Mouse (Mus musculus) retina, postnatal 1 day (tissue): ENCODE data around the gene Calml4.
"Not testable (repeated sequence)": the region's sequence is repeated elsewhere in the genome, so short reads cannot be mapped to it uniquely, and the experiment has no call there.

Experiments used
- DNase-seq: peaks from one replicate; pipeline ENCODE4 v3.0.0-alpha.2; 2012

Calml4 gene

DNA sequence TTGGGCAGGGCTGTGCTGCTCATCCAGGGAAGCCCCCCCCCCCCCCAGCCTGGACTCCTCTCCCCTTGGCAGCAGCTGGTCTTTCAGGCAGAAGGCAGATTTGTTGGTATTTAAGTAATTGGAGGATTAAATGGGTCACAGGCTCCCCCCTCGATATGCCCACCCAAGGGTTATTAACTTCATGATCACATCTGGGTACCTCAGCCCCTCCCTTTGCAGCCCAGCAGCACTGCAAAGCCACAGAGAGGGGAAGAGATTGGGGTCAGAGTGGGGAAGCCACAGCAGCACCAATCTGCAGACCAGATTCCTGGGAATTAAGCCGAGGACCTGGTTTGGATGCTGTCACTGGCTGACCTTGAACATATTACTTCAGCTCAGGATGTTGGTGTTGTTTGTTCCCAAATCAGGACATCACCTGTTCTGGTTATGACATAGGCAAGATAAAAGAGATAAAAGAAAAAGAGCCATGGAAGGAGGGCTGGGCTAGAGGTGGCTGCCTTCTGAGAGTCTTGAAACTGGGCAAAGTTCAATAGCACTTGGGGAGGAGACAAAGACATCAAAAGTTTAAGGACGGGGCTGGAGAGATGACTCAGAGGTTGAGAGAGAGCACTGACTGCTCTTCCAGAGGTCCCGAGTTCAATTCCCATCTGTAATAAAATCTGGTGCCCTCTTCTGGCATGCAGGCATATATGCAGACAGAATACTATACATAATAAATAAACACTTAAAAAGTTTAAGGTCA lies 22.0 kb upstream of the Calml4 start:
- peak; percentile 88 for DNase-seq

DNA sequence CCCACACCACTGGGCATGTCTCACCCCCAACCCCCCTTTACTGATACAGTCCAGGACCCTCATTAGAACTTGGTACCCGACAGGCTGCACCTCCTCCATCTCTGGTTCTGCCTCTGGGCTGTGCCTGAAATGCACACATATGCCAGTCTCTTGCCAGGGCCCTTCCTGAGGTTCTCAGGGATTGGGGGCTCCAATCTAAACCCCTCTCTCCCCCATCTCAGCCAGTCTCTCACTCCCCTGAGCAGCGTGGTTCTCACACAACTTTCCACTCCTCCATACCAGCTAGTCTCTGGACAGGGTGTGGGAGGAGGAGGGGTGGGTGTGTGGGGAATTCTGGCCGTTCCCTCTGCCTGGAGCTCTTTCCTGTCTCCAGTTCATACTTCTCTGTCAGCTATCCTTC lies 20.3 kb upstream of the Calml4 start:
- DNase-seq: no peak

DNA sequence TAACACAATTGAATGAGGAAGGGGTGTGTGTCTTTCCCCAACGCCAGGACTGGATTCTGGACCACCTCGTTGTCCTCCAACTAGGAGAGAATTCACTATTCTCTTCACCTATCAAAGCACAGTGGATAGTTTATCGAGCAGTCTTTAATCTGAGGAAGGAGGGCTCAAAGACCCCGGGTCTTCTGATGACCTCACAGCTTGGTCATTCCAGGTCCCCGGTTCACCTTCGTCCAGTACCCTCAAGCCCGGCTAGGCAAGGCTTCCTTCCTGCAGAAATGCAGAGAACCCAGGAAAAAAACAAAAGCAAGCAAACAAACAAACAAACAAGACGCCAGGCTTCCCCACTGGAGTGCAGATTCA lies 19.8 kb upstream of the Calml4 start:
- DNase-seq: no peak

DNA sequence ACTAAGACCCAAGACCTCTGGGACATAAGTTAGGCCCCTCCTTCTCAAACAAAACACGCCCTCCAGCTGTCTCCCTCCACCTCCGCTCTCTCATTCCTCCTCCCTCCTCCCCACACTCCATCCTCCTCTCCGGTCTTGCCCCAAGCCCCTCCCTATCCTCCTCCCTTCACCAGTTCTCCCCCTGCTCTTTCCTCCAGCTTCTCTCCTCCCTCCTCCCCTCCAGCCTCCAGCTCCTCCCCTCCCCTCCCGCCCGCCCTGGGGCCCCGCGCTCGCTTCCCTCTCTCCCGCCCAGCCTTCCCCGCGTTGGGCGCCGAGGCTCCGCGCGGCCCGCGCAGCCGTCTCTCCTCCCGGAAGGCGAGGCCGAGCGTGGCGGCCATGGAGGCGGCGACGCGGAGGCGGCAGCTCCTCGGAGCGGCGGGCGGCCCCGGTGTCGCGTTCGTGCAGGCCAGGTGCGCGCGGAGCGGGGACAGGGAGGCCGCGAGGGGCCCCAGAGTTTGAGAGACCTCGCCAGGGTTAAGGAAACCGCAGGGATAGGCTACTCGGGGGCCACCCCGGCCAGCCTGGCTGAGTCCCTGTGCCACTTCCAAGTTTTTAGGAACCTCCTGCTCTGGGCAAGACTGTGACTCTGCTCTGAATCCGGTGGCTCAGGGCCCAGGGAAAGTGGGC lies 19.2 kb upstream of the Calml4 start, which contains the start of gene Cln6:
Cln6 (plus strand) TSS at position 280 of the 666 bp plus-strand sequence.
- peak; percentile 95 for DNase-seq

DNA sequence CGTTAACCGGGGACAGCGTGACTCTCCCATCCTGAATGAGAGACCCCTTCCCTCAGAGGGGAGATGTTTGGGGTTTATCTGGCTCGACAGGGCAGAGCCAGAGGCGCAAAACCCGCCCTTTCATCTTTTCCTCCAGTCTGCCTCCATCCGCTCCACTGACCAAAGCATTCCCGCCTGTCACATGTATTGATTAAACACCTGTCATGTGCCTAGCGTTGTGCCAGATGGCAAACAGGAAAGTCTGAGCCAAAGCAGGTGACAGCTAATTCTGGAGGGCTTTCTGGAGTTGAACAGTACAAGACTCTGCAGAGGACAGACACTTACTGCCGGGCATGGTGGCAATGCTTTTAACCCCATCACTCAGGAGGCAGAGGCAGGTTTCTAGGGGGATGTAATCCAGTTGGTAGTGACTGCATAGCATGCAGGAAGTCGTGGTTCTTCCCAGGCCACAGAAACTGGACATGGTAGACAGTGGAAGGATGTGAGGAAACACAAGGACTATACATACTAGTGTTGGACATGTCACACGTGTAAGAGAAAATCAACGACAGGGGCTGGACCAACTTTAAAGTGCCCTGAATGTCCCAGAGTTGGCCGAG lies 18.6 kb upstream of the Calml4 start:
- peak; percentile 61 for DNase-seq

DNA sequence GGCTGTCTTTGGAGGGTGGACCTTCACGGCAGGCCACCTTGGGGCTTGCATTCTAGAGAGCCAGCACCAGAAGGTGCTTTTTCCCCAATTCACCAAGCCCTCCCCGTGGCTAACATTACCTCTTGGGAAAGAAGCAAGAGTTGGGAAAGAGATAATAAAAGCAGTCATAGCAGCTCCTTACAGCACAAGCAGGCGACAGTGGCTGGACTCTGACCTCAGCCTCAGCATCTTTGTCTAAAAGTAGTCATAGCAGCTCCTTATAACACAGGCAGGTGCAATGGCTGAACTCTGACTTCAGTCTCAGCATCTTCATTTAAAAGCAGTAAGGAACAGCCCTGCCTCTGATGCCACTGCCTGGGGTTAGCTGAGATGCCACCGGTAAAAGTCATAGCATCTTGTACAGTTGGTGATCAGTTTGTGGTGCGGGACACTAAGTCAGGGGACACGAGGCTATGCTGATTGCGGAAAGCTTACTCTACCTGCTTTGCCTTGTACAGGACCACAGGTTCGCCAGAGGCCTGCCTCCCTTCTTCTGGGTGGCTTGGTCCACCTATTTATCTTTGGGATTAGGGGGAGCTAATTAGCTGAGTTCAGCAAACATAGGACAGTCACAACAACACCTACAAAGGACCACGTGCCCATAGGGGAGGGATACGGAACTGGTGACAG lies 14.4 kb upstream of the Calml4 start:
- no peak for DNase-seq

DNA sequence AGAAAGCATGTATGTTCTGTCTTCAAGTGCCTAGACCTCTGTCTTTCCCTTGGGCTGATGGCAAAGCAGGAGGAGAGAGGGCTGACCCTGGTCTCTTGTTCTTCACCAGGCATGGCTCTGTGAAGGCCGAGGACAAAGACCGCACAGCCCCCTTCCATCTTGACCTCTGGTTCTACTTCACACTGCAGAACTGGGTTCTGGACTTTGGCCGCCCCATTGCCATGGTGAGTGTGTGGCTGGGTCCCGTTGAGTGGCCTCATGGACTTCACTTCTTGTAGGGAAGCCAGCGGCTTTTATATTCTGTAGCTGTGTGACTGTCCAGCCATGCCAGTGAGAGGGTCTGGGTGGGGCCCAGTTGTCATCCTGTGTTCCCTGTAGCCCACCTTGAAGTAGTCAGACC lies 13.4 kb upstream of the Calml4 start:
- DNase-seq: no peak

DNA sequence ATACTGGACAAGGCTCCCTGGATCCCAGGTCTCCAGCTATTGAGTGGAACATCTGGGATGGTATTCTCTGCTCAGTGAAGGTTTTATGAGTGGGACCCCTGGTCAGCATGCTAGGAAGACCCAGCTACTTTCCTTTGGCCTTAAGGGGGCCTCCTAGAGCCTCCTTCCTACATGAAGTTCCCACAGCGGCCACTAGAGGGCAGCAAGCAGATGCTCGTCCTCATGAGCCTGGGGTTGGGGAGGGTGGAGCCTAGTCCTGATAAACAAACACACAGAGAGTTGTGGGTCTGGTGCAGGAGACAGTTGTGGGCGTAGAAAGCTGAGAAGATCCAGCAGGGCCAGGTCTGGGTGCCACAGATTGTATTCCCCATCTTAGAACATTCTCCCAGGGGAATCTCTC lies 10.2 kb upstream of the Calml4 start:
- peak; percentile 92 for DNase-seq

DNA sequence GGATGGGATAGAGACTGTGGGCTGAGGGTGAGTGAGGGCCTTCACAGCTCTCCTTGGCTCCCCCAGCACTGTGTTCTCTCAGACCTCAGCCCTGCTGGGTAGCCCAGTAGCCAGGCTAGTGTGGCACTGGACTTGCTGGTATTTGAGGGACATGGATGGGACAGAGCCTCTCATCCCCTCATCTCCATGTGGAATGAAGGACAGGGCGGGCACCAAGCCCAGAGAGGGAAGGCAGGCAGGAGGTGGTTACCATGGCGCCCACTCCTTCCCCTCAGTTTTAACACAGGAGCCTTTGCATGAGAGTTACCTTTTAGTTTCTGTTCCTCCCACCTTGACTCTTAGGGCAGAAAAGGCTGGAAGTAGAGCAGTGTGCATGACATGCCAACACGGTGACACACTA lies 9.2 kb upstream of the Calml4 start:
- DNase-seq: no peak

DNA sequence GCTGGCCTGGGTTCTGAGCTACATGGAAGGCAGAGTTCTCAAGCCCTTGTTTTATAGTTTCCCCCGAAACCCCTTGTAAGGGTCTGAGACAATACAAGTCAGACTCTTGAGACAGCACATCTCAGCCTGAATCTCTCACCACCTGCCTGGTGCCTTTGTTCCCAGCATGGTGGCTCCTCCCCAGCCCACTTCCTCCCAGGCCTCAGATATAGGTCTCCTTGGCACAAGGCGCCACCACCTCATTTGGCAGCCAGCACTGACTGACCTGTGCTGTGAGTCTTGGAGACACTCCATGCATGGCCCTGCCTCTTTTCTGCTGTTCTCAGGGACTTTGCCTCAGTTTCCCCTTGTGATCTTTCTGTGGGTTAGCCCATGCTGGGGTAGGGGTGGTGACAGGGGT lies 6.3 kb upstream of the Calml4 start:
- DNase-seq: no peak

DNA sequence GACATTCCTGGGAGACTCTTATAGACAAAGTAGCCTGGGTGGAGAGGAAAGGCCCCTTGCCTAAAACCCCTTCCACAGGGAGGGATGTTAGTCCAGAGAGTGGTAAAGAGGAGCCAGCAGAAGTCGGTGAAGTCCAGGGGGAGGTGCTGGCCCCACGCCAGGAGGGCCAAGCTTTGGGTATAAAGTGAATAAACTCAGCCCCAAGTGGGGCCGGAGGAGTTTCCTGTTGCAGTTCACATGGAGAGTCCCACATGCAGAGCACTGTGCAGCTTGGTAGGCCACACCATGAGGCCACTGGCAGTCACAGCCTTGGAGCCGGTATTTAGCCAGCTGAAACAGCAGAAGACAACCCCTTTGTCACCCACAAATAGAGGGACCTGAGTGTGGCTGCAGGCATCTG lies 3.4 kb upstream of the Calml4 start:
- no peak for DNase-seq

DNA sequence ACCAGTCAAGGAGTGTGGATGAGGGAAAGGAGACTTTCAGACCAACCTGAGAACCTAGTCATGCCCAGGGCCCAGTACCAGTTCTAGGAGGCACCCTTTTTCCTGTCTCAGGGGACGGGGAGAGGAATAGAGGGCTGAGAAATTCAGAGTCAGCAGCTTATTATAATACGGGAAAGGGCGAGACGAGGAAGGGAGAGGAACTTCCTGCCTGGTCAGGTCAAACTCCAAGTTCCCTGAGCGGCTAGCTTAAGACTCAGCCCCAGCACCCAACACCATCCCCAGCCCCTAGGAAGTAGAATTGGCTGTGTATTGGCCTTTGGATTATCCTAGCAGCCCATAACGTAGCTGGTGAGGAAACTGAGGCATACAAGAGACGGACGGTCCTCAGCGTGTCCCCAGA lies 664 bp upstream of the Calml4 start:
- DNase-seq: no peak

DNA sequence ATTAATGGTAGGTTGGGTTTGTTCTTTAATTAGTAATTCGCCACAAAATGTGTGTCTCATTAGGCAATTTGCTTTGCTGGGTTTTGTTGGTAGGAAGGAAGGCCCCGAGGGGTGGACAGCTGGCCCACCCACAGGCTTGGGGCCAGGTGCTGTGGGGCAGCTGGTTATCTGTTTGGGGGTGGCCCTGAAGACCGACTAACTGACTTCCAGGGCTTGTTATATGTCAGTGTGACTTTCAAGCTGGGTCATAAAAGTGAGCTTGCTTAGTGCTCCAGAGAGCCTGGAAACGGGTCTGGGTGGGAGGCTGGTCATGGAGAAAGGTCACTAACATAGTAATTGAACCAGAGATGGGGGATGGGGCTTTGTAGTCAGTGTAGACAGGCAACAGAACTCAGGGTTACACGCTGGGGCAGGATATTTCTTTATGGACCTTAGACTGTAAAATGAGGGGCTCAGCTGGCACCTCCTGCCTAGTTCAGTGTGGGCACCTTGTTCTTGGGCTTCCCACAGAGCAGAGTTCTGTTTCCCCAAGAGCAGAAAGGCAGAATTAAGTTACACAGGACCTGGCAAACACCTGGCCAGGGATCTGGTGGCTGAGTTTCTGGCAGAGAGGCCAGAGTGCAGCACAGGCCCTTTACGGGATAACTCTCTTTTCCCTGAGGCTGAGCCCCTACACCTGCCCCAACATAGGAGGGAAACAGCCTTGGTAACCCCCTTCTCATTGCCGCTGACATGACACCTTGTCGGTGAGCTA lies 563 bp downstream of the Calml4 start:
- peak; percentile 58 for DNase-seq

DNA sequence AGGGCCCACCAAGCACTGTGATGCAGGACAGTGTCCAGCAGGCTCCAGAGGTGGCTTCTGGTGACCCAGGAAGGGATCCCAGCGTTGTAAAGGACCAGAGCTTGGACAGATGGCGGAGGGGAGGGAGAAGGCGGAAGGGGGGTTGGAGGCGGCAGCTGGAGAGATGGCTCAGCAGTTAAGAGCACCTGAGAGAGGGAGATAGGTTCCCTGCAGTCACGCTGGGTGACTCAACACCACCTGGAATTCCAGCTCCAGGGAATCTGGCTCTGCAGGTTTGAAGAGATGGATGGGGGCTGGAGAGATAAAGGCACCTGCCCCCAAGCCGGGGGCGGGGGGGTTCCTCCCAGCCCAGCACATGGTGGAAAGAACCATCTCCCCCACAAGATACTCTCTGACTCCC lies 2.2 kb downstream of the Calml4 start:
- DNase-seq: peak; percentile 27

DNA sequence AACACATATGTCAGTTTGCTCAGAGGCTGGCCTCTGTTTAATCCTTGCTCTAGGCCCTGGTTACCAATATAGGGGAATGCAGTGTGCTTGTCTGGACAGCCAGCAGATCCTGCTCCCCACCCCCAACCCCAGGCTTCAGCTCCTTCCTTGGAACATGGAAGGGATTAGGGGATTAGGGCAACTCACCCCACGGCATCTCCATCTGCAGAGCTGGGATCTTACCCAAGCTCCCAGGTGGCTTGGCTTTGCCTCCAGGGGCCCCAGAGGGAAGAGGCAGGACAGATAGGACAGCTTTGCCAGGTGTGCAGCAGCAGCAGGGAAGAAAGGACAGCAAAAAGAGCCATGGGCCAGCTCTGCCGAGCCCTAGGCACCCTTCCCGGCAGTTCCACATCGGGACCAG lies 3.0 kb downstream of the Calml4 start:
- DNase-seq: peak; percentile 59

DNA sequence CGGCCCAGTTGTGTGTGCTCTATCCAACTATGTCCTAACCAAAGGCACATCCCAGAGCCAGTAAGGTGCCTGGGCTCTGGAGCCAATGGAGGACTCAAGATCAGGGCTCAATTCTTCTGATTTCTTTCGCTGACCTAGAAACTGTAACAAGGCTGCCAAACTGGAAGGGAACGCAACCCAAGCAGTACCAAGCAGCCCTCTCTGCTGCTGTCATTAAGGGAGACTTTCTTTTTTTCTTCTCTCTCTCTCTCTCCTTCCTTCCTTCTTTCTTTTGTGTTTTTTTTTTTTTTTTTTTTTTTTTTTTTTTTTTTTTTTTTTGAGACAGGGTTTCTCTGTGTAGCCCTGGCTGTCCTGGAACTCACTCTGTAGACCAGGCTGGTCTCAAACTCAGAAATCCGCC lies 11.4 kb downstream of the Calml4 start:
- not testable (repeated sequence) for DNase-seq

DNA sequence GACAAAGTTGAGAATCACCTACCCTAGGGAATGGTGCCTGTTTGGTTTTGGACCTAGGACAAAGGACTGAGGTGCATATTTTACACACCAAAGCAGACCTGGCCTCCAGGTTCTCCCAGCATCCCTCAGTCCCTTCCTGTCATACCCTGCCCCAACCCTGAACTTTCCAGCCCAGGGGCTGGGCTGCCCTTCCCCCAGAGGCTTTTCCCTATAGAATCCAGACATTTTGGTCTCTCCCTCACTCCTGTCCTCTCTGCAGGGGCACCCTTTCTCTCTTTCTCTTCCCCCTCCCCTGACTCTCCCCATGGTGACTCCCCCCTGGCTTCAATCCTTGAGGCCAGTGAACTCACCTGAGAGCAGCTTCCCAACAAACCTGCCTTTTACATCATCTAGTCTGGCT lies 12.8 kb downstream of the Calml4 start:
- no peak for DNase-seq

DNA sequence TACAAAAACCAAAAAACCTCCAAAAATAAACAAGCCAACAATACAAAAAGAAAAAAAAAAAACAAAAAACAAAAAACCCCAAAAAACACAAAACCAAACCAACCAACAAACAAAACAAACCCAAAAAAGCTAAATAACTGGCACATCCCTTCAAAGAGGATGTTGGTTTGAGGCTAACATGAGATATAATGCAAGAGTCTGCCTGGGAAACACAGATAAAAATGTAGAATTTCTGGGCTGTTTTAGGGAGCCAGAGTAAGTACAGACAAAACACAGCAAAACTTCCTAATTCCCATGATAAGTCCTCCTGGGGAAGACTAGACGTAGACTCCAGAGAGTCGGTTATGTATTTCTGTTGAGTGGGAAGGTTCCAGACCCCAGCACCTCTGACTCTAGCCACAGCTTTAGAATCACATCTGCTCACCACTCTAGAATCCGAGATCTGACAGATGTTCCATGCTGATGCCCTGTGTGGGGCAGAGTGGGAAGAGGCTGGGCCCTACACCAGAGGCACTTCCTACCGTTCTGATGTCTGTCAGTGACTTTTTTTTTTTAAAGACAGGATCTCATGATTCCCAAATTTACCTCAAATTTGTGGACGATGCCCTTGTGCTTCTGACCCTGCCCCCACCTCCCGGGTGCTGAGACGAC lies 19.2 kb downstream of the Calml4 start:
- DNase-seq: no peak

DNA sequence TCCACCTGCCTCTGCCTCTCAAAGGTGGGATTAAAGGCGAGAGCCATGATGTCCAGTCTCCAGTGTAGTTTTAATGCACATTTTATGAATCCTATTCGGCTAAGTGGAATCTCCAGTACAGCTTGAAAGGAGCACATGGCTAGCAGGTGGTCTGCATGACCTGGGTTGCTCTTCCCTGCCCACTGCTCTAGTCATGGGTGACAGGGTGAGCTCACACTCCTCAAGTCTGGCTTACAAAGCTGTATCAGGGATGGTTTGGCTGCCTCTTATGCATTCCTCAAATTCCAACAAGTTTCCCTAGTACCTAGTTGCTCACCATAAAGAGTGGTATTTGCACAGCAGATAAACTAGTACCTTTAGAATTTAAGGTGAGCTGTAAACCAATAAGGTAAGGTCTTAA lies 19.9 kb downstream of the Calml4 start:
- no peak for DNase-seq

DNA sequence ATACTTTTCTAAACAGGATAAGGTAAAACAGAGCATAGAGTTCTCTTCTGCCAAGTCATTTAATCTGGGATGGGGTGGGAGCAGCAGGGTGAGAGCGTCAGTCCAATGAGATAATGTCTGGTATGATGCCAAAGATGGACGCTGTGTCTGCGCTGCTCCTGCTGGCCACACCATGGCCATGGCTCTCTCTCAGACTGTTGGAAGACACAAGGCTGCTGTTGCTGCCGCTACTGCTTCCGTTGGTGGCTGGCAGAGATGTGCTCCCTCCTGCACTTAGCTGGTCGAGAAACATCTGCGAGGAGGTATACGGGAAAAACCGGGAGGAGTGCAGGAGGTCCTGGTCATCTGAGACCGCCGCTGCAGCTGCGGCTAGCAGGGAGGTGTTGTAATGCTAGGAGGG lies 24.0 kb downstream of the Calml4 start:
- DNase-seq: peak; percentile 11

DNA sequence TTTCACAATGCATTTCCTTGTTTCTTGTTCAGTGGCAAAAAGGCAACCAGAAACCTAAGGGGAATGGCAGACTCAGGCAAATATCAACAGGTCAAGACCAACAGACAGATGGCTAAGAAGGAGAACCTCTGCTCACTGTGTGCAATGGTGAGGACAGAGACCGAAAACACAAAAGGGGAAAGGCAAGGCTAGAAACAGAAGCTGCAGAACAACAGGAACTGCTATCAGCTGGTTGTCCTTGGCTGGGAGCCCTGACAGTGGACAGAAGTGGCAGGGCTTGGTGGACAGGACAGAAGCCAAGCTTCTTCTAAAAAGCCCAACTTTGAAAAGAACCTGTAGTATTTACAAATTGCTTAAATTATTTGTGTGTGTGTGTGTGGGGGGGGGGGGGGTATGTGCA lies 36.6 kb downstream of the Calml4 start:
- DNase-seq: no peak

DNA sequence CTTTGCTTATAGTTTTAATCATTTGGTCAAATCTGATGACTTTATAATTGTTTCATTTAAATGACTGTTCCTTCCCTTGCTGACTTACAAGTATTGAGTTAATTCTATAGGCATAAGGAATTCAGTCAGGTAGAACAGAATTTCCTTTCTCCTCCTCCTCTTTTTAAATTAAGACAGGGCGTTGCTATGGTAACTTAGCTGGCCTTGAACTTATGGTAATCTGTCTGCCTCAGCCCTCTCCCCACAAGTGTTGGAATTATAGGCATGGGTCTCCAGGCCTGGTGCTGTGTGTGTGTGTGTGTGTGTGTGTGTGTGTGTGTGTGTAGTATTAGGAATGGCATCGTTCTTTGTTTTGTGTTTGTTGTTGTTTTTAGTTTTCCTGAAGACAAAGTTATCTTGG lies 43.9 kb downstream of the Calml4 start:
- DNase-seq: peak; percentile 10

DNA sequence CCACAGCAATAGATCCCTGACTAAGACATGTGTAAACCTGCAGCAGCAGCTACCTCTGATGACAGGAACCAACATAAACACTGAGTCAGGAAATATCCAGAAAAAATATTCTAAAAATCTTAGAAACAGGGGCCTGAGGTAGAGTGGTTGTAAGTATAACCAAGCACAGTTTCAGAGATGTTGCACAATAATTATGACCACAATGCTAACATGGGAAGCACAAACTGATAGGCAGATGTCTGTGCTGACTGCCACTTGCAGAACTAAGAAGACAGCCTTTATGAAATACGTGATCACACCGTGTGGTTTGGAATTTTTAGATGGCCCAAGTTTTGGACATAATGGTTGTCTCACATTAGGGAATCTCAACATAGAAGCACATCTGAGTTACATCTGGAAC lies 46.0 kb downstream of the Calml4 start:
- no peak for DNase-seq
